Mouse (Mus musculus) mouse embryonic stem cell (cell line): ENCODE data around the gene Rassf4.
"Not testable (repeated sequence)": the region's sequence is repeated elsewhere in the genome, so short reads cannot be mapped to it uniquely, and the experiment has no call there.

Experiments used
- in situ Hi-C, 2 experiments: fragments of 300-500 bp; cut with MboI; formaldehyde crosslinking; loops; 1 replicate in 1 of 2; 3 replicates in 1 of 2; pipeline ENCODE4 v1.14.3; 2019 to 2020; ENCODE audit warnings: low sequenced_read_pairs in 2 of 2, low pct_unique_long_range_greater_than_20kb in 1 of 2, mixed read lengths in 1 of 2; ENCODE audit not compliant: unreplicated experiment in 1 of 2

Rassf4 gene

DNA sequence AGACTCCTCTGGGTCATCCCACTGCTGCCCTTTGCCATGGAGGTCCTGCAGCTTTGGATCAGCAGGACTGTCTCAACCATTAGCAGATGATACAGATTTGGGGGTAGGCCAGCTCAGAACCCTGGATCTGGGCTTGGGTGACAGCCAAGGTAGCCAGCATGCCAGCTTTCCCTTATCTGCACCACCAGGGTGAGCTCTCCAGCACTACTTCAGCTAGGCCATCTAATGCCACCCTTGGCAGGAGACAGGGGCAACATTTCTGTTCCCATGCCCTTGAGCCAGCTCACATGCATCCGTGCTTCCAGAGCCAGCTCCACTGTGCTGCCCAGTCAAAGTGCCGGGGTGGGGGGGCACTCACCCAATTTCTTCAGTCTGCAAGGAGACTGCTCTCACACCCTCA lies 58.0 kb downstream of the Rassf4 start:
- in situ Hi-C loops = no loop called here

DNA sequence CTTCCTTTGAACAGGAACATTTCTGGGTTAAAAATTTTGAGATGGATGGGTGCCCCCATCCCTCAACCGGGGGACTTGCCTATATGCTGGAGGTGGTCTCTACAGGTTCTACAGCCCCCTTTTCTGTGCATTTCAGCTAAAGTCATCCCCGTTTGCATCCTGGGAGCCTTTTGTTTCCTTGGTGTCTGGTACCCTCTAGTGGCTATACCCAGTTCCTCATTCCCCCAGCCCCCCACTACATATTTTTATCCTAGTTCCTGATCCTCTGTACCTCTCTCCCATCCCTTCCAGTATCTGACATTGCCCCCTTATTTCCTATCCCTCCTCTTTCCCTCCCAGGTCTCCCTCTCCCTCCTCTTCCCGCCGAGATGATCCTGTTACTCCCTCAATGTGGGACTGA lies 66.5 kb downstream of the Rassf4 start:
- in situ Hi-C loops = no loop called here

DNA sequence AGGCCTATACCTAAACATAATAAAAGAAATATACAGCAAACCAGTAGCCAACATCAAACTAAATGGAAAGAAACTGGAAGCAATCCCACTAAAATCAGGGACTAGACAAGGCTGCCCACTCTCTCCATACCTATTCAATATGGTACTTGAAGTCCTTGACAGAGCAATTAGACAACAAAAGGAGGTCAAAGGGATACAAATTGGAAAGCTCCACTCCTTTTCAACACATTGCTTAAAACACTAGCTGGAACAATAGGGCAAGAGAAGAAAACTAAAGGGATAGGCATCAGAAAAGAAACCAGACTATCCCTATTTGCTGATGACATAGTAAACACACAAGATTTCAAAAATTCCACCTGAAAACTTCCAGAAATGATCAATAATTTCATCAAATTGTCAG lies 72.8 kb downstream of the Rassf4 start:
- in situ Hi-C loops = not testable (repeated sequence)

DNA sequence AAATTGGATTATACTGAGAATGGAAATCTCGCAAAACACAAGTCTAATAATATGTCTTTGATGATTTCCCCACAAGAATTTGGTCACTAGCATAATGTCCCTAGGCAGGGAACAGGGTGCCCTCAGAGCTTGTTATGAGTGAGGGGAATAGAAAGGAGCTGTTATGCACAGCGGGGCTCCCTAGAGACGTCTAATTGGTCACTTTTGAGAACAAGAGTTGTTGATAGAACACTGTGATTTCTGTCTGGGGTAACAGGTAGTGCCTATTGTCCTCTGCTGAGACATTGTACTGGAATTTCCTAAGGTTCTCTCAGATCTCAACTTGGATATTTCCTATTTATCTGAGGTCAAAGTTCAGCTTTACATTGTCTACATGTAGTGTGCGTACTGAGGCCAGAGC lies 89.7 kb downstream of the Rassf4 start, which contains the start of gene Olfr215:
TSS of gene Olfr215 (minus strand) at position 101 of the 400 bp plus-strand sequence.
- in situ Hi-C loops = no loop called here
